Mouse (Mus musculus): ENCODE measurements at regions not wholly inside any gene's neighbourhood (a gene's known extent, or its start where the extent isn't known, plus 50 kb on each side); places are given as distances from the start of the nearest gene placed in this dataset.
A peak's percentile ranks its signal among the peaks of the same experiment; 100 is the strongest.

DNA sequence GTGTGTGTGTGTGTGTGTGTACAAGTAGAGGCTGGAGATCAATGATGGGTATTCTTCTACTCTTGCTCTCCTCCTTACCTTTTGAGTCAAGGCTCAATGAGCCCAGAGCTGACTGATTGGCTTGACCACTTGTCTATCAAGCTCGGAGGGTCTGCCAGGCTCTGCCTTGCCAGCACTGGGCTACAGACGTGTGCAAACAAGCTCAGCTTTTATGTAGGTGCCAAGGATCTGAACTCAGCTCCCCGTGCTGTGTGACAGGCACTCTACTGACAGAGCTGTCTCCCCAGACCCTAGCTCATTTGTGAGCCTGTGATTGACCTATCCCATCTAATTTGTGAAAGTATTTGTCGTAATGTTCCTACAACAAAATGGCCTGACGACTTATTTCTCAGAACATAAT lies 54.2 kb upstream of the Cdc42bpa start:
- peak in 1 of 2 experiments; percentile 2 for DNase-seq (ENCODE audit: low spot score in 2 of 2)

- no peak for DNase-seq (ENCODE audit: low spot score in 2 of 2)
These were observed 67.6 kb upstream of the Cdc42bpa start for GRCm38 (mm10) chr1:179892711-179893110.

DNA sequence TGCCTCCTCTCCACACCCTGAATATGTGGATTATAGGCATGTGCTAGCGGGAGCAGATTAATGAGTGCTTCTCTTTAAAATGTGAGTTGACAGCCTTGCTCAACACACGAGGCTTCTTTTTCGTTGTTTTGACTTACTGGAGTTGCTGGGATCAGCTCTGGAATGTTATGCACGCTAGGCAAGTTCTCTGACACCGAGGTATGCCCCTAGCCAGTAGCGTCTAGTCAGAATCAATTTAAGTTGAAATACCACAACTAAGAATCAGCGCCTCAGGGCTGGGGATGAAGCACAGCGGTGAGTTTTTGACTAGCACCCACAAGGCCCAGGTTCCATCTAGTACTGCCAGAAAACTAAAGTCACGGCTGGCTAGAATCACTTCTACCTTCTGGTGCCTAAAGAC lies 72.4 kb upstream of the Cdc42bpa start:
- DNase-seq (ENCODE audit: low spot score in 2 of 2) = peak in 1 of 2 experiments; percentile 5

DNA sequence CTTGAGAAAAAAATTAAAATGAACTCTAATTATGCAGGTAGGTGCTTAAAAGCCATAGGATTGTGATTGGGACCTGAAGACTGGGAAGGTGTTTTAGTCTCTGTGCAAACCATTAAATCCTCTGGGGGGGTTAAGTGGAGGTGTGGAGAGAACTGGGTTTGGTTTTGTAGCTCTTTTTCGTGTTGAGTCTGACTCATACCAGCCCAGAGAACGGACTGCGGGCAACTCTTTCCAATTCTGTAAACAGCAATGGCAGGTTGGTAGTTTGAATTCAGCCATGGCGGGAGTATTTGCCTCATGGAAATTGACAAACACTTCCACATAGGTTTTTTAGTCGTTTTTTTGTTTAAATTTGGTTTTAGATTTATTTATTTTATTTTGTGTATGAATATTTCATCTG lies 77.7 kb upstream of the Ahctf1 start:
- peak in 1 of 2 experiments; percentile 5 for DNase-seq (ENCODE audit: low spot score in 2 of 2)

GRCm38 (mm10) chr1:179877893-179878292 lies 74.4 kb upstream of the Ahctf1 start:
- DNase-seq (ENCODE audit: low spot score in 2 of 2) = no peak

DNA sequence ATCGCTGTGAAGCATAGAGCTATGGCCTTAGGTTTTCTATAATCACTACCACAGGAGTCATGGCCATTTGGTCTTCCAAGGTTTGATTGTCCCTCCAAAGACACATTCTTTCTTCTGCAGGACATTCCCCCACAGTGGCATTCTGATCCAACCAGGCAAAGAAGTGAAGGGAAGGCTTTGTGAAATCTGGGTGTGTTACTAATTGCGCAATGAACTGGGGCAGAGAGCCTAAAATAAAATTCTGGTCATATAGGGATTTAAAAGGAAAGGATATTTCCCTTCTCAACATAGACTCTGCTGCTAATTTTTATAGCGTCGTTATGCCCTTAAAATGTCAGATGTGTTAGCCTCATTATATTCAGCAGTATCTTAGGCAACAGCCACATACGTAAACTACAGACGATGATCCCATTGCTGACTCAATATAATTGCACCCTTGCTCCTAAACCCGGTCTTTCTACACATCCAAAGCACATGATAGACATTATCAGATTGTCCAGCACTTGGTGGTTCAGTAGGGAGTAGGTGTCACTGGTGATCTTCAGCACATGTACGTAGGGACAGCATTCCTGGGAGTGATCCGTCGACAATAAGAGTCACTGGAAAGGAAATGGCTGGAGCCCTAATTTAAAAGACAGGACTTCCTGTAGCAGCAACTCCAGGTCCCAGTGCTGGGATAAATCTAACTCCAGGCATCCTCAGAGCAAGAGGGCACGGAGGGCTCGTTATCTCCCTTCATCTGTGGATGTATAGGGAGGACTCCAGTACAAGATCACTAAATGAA lies 70.5 kb upstream of the Ahctf1 start:
- DNase-seq (ENCODE audit: low spot score in 2 of 2) = no peak

GRCm38 (mm10) chr1:179871961-179872360 lies 68.5 kb upstream of the Ahctf1 start:
- DNase-seq (ENCODE audit: low spot score in 2 of 2) = no peak

DNA sequence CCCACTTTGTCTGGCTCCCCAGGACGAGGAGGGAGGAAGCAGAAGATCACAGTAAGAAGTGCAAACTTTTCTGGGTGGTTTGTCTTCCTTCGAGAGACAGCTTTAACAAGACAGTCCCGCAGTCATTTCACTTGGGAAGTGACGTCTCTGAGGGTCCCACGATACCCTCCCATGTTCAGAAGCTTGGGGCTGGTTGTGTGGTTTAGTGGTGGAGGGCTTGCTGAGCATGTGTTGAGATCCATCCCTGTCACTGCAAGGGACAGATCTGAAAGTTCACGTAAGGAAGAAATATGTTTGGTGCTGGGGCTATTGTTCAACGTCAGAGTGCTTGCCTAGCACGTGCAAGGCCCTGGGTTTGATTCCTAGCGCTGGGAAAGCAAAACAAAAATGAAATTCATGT lies 65.2 kb upstream of the Ahctf1 start:
- DNase-seq (ENCODE audit: low spot score in 2 of 2) = no peak

DNA sequence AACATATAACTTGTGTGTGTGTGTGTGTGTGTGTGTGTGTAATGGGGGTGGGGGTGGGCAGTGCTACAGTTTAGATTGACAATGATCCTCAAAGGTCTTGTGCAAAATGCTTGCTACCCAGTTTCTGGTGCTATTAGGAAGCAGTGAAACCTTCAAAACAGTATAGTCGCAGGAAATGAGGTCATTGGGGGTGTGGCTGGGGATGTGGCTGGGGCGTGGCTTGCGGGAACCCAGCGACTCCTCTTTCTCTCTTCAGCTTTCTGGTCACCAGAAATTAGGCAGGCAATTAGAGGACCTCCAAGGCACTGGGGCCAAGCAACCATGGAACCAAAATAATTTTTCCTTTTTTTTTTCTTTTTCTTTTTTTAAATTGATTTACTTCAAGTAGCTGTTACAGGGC lies 64.0 kb upstream of the Ahctf1 start:
- no peak for DNase-seq (ENCODE audit: low spot score in 2 of 2)

DNA sequence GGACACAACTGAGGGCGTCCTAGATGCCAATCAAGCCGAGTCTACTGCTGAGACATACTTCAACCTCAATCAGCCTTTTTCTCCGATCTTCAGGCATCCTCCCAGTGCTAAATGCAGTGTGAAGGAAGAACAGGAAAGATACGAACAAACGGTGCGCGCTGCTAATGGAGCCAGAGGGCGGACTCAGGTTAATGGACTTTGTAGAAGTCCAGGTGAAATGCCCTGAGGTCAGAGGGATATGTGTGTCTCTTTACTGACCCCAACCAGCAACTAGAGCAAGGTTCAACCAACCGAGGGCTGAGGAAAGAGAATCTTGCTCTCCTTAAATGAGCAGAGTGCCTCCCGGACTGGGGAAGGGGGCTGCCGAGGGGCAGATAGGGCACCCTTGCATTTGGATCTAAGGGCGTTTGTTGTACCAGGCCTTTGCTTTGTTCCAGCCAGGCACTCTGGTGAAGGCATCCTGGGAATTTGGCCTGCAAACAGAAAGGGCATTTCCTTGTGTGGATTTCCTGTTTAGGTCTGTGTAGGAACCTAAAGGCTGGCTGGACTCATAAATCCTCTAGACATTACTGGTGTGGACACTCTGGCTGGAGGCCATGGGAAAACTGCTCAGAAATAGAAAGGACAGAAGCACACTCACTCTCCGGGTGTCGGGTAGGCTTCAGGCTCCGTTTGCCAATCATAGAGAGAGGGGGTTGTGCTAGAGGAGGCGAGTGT lies 62.7 kb upstream of the Ahctf1 start:
- DNase-seq (ENCODE audit: low spot score in 2 of 2) = no peak

DNA sequence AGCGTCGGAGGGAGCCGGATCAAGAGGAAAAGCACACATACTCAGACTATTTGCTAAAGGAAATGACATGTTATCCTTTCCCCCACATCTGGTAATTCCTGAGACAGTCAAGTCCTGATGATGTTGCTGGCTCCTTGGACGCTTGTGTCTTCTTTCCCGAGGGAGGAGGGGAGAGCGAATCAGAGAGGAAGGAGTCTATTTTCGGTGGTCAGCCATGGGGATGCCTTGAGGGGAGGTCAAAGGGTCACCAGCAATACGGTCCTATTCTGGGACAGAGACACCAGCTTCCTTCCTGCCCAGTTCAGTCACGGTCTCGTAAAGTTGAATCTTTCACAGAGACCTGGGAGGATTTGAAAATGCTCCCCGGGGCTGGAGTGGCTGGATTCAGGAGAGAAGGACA lies 62.1 kb upstream of the Ahctf1 start:
- no peak for DNase-seq (ENCODE audit: low spot score in 2 of 2)

GRCm38 (mm10) chr1:179864537-179865226 lies 61.2 kb upstream of the Ahctf1 start:
- no peak for DNase-seq (ENCODE audit: low spot score in 2 of 2)

- DNase-seq (ENCODE audit: low spot score in 2 of 2) = no peak
These were observed 59.9 kb upstream of the Ahctf1 start for GRCm38 (mm10) chr1:179863420-179863819.

- DNase-seq (ENCODE audit: low spot score in 2 of 2) = no peak
These were observed 59.5 kb upstream of the Ahctf1 start for GRCm38 (mm10) chr1:179862941-179863340.

- no peak for DNase-seq (ENCODE audit: low spot score in 2 of 2)
These were observed 58.3 kb upstream of the Ahctf1 start for GRCm38 (mm10) chr1:179861776-179862175.

DNA sequence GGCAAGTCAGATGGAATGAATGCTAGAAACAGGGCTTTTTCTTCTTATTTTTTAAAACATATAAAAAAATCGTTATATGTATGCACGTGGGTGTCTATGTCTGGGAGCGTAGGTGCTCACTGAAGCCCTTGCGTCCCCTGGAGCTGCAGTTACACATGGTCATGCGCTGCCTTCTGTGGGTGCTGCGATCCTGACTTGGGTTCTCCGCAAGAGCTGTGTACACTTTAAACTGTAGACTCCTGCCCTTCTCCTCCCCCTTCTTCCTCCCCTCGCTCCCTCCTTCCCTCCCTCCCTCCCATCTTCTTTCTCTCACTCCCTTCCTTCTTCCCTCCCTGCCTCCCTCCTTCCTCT lies 56.0 kb upstream of the Ahctf1 start:
- no peak for DNase-seq (ENCODE audit: low spot score in 2 of 2)

DNA sequence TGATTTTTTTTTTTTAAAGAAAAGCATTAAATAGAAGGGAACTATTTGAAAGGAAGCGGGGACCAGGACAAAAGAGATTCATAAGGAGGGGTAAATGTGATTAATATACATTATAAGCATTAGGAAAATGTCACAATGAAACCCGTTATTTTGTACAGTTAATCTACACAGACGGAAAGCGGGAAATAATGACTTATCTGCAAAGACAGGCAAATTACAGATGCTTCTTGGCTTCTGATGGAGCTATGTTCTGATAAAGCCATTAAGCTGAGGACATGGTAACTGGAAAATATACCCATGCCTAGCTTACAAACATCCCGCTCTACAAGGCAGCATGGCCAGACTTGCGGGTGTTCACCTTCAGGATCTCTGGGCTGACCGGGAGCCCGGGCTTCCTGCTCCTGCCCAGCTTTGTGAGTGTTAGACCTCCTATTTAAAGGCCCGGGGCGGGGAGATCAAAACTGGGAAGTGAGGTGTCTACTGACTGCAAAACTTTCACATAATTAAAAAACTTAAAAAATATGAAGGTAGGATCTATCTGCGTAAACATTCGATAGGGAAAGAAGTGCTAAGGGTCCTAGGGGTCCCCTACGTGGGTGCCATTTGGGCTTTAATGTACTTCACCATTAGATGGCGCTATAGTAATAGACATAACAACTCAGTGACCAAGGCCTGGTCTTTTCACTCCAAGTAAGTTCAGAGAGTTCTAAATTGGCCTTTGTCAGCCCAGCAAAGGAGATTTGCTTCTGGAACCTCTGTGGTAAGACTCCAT lies 55.5 kb upstream of the Ahctf1 start:
- no peak for DNase-seq (ENCODE audit: low spot score in 2 of 2)

- DNase-seq (ENCODE audit: low spot score in 2 of 2) = no peak
These were observed 50.9 kb upstream of the Ahctf1 start for GRCm38 (mm10) chr1:179854288-179854965.

All from gastrocnemius, postnatal 4 days (tissue).